8 mouse cellular contexts compared by ENCODE assay signal in the genomic region with DNA sequence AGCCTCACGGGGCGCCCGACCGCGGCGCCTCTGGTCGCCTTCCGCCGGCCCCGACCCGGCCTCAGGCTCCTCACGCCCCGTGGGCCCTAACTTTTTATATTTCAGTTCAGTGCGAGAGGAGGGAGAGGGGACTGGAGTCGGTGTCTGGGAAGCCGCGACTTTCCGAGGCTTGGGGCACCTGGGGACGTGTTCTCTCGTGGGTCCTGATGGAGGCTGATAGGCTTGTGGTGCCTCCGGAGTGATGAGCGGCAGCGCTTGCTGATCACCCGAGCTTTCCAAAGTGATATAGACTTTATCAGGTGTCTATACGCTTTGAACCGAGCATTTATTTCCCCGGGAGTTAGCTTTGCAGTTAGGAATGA. TPM values are rescaled to one million over a fixed set of nuclear protein-coding genes. Genes with fewer than 3 reads are reported as not detected.
DNase-seq lines count a peak whose midpoint lies in the region; ATAC-seq and TF ChIP-seq lines count a peak whose summit lies in the region.

No protein-coding gene starts in this region.

- WGBS in midbrain, embryonic 14.5 days = 0% methylated on average over 27 of the region's 27 CpGs

- peak; percentile 41 for ATAC-seq in inflammation-experienced regulatory T-cells, adult 6 months
- ATAC-seq in midbrain, embryonic 14.5 days (ENCODE audit: low FRiP score, low TSS enrichment) = no peak; the same call in 1 of the 2 replicates

- TF ChIP-seq CTCF in left cerebral cortex, adult 2 months (IDR thresholded peaks at IDR 0.05) = no peak

- DNase-seq in left cerebral cortex, adult 2 months (ENCODE audit: extremely low spot score in 1 of 2, low spot score in 2 of 2) = no peak
- no peak for DNase-seq in left cerebral cortex, postnatal 10 days (ENCODE audit: extremely low spot score in 1 of 2, low spot score in 2 of 2)
- DNase-seq in c-Kit-positive CD71-positive TER-119-positive erythroid progenitor cells, embryonic 14.5 days (ENCODE audit: low spot score) = peak; percentile 41
- DNase-seq in midbrain, embryonic 14.5 days = no peak
- DNase-seq in adrenal gland, postnatal 25 days = no peak
- DNase-seq in cerebellum, postnatal 36 days = no peak
- DNase-seq in urinary bladder, postnatal 10 days (ENCODE audit: low spot score) = no peak

- peak overlapping the region; percentile 68 for H3K4me2 ChIP-seq in midbrain, embryonic 14.5 days (ENCODE audit: low read length)

- H3K36me3 ChIP-seq in midbrain, embryonic 14.5 days (ENCODE audit: control insufficient read depth, insufficient read depth, low read length) = no peaks in the 10 kb centered on the region

- no peaks in the 10 kb centered on the region for H3K9me3 ChIP-seq in midbrain, embryonic 14.5 days (ENCODE audit: control insufficient read depth, low read length)

- H3K9ac ChIP-seq in midbrain, embryonic 14.5 days (replicated peaks; ENCODE audit: low read length) = peak overlapping the region; percentile 89

- H3K27ac ChIP-seq in left cerebral cortex, adult 2 months = peak overlapping the region; percentile 97
- peak overlapping the region; percentile 81 for H3K27ac ChIP-seq in midbrain, embryonic 14.5 days (replicated peaks; ENCODE audit: low read depth, low read length)

- intact Hi-C loops in left cerebral cortex, adult 2 months (cut with DNase I) = no loop called here
- intact Hi-C loops in left cerebral cortex, postnatal 10 days (cut with DNase I) = no loop called here

- no peaks in the 10 kb centered on the region for H3K27me3 ChIP-seq in midbrain, embryonic 14.5 days (ENCODE audit: control insufficient read depth, insufficient read depth, low read length)

- peak overlapping the region; percentile 79 for H3K4me3 ChIP-seq in left cerebral cortex, adult 2 months
- H3K4me3 ChIP-seq in midbrain, embryonic 14.5 days (replicated peaks; ENCODE audit: low read depth, low read length) = peak overlapping the region; percentile 94

- peaks cover 15% of the 10 kb centered on the region for H3K4me1 ChIP-seq in midbrain, embryonic 14.5 days (ENCODE audit: control insufficient read depth, insufficient read depth, low read length)

RNA-seq across cellular contexts. Expression of a gene that starts 0.3 kb away (rescaled TPM):
- total RNA-seq in left cerebral cortex, adult 2 months (2021) = 10 to 100 TPM; 25.5 to 29.0 TPM
- total RNA-seq in left cerebral cortex, postnatal 10 days (2021) = 10 to 100 TPM; 29.7 to 30.2 TPM
- 10 to 100 TPM; 17.6 to 31.6 (median 25.9) TPM for polyA plus RNA-seq in inflammation-experienced regulatory T-cells, adult 6 months (2017; shearing (Covaris generic))
- 35.1 and 39.9 TPM in 2 replicates for polyA plus RNA-seq in midbrain, embryonic 14.5 days (2014; fragmentation: Nextera tagmentation; extraction: Ambion mirVana)
- total RNA-seq in adrenal gland, postnatal 25 days (2021) = 14.2 and 18.9 TPM in 2 replicates

RNA-seq across cellular contexts. Expression of a gene that starts 33.6 kb away (rescaled TPM):
- total RNA-seq in left cerebral cortex, adult 2 months (2021) = 10 to 100 TPM in 1 of 2 experiments, 1 to 10 TPM in 1; 8.6 to 10.5 TPM
- total RNA-seq in left cerebral cortex, postnatal 10 days (2021) = 10 to 100 TPM; 12.5 to 17.0 TPM
- not detected for polyA plus RNA-seq in inflammation-experienced regulatory T-cells, adult 6 months (2017; shearing (Covaris generic))
- 1.8 and 1.9 TPM in 2 replicates for polyA plus RNA-seq in midbrain, embryonic 14.5 days (2014; fragmentation: Nextera tagmentation; extraction: Ambion mirVana)
- not detected in 2 replicates for total RNA-seq in adrenal gland, postnatal 25 days (2021)
